Mouse (Mus musculus): Measurements from ENCODE around the gene Ifngr2.

- no peak for TF ChIP-seq CTCF (IDR thresholded peaks at IDR 0.05; ENCODE audit: borderline replicate concordance, extremely low read depth, insufficient read depth, insufficient read length)
- TF ChIP-seq POLR2A (IDR thresholded peaks at IDR 0.05; ENCODE audit: borderline replicate concordance, extremely low read depth, insufficient read depth, insufficient read length, poor library complexity, severe bottlenecking) = peak; percentile 79; the same call in 1 of the 2 replicates
Measured at GRCm38 (mm10) chr16:91546836-91547741, at the start of gene Ifngr2.
